Mouse (Mus musculus): Measurements from ENCODE around the gene Tcf7l1. TPM values are rescaled to one million over a fixed set of nuclear protein-coding genes. Genes with fewer than 3 reads are reported as not detected.
A peak's percentile ranks its signal among the peaks of the same experiment; 100 is the strongest.

The Tcf7l1 gene
- polyA plus RNA-seq, 1 experiment from 2014 or later = 42.3 TPM

DNA sequence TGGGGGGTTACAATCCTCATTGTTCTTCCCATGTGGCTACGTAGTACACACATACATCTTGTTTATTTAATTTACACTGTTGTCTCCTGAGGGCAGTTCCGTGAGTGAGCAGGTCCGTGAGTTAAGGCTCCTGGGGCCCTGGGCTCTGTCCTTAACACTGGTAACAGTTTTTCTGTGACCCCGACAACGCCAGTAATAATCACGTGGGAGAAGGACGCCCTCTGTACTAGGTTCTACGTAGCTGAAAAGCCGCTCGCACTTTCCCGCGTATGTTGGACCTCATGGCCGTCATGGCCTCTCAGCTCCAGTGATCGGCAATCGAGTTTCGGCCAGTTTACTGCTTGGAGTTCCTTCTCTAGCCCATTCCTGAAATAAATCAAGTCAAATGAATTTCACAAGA is 6.4 kb upstream of the Tcf7l1 start:
- H3K36me3 ChIP-seq (ENCODE audit: control insufficient read depth, insufficient read depth, low read length) = no peaks in the 10 kb centered on the region
- H3K27ac ChIP-seq (replicated peaks; ENCODE audit: low read depth, low read length) = no peak overlapping the region
- no peaks in the 10 kb centered on the region for H3K4me1 ChIP-seq (ENCODE audit: control insufficient read depth, insufficient read depth, low read length)
- DNase-seq (ENCODE audit: low spot score) (no peak), ATAC-seq (ENCODE audit: low read depth) (peak; percentile 24; the same call in 1 of the 2 replicates)
- no peaks in the 10 kb centered on the region for H3K9me3 ChIP-seq (ENCODE audit: control insufficient read depth, low read length)
- H3K27me3 ChIP-seq (replicated peaks; ENCODE audit: control insufficient read depth, insufficient read depth, low read length) = no peaks in the 10 kb centered on the region
- no peak overlapping the region for H3K4me2 ChIP-seq (ENCODE audit: low read depth, low read length)
- H3K9ac ChIP-seq (ENCODE audit: low read depth, low read length) = no peak overlapping the region
- no peak overlapping the region for H3K4me3 ChIP-seq (ENCODE audit: low read depth, low read length)
- 51% methylated on average over 16 of the region's 16 CpGs for WGBS

DNA sequence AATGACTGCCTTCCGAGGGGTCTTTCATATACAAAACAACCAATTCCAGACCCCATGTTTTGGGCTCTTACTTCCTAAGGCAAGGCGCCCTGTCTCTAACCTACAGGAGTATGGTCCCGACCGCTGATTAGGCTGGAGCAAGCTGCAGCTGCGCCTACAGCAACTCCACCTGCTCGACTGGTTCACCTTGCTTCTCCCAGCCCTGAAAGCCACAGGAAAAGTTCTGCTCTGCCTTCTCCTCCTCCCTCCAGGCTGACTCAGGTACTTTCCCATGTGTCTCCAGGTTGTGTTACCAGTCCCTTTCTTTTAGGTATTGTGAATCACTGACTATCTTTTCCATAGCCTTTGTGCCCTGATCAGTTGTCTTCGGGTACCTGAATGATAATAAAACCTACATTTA is 5.8 kb upstream of the Tcf7l1 start:
- ATAC-seq (ENCODE audit: low read depth) (peak; percentile 81; the same call in 1 of the 2 replicates), DNase-seq (ENCODE audit: low spot score) (peak; percentile 71)
- no peak overlapping the region for H3K27ac ChIP-seq (replicated peaks; ENCODE audit: low read depth, low read length)
- 48% methylated on average over 7 of the region's 7 CpGs for WGBS
- no peak overlapping the region for H3K4me2 ChIP-seq (ENCODE audit: low read depth, low read length)
- H3K4me3 ChIP-seq (ENCODE audit: low read depth, low read length) = no peak overlapping the region
- H3K9ac ChIP-seq (ENCODE audit: low read depth, low read length) = no peak overlapping the region
- no peaks in the 10 kb centered on the region for H3K9me3 ChIP-seq (ENCODE audit: control insufficient read depth, low read length)
- H3K4me1 ChIP-seq (ENCODE audit: control insufficient read depth, insufficient read depth, low read length) = peaks cover under 1% of the 10 kb centered on the region
- no peaks in the 10 kb centered on the region for H3K36me3 ChIP-seq (ENCODE audit: control insufficient read depth, insufficient read depth, low read length)
- H3K27me3 ChIP-seq (replicated peaks; ENCODE audit: control insufficient read depth, insufficient read depth, low read length) = no peaks in the 10 kb centered on the region

GRCm38 (mm10) chr6:72792641-72793040 is 3.6 kb upstream of the Tcf7l1 start:
- H3K9ac ChIP-seq (ENCODE audit: low read depth, low read length) = no peak overlapping the region
- H3K4me1 ChIP-seq (ENCODE audit: control insufficient read depth, insufficient read depth, low read length) = peaks cover 4% of the 10 kb centered on the region
- ATAC-seq (ENCODE audit: low read depth) (no peak), DNase-seq (ENCODE audit: low spot score) (no peak)
- no peak overlapping the region for H3K4me2 ChIP-seq (ENCODE audit: low read depth, low read length)
- no peaks in the 10 kb centered on the region for H3K36me3 ChIP-seq (ENCODE audit: control insufficient read depth, insufficient read depth, low read length)
- no peak overlapping the region for H3K4me3 ChIP-seq (ENCODE audit: low read depth, low read length)
- H3K9me3 ChIP-seq (ENCODE audit: control insufficient read depth, low read length) = no peaks in the 10 kb centered on the region
- H3K27me3 ChIP-seq (replicated peaks; ENCODE audit: control insufficient read depth, insufficient read depth, low read length) = no peaks in the 10 kb centered on the region
- 86% methylated on average over 8 of the region's 8 CpGs for WGBS
- H3K27ac ChIP-seq (replicated peaks; ENCODE audit: low read depth, low read length) = no peak overlapping the region

DNA sequence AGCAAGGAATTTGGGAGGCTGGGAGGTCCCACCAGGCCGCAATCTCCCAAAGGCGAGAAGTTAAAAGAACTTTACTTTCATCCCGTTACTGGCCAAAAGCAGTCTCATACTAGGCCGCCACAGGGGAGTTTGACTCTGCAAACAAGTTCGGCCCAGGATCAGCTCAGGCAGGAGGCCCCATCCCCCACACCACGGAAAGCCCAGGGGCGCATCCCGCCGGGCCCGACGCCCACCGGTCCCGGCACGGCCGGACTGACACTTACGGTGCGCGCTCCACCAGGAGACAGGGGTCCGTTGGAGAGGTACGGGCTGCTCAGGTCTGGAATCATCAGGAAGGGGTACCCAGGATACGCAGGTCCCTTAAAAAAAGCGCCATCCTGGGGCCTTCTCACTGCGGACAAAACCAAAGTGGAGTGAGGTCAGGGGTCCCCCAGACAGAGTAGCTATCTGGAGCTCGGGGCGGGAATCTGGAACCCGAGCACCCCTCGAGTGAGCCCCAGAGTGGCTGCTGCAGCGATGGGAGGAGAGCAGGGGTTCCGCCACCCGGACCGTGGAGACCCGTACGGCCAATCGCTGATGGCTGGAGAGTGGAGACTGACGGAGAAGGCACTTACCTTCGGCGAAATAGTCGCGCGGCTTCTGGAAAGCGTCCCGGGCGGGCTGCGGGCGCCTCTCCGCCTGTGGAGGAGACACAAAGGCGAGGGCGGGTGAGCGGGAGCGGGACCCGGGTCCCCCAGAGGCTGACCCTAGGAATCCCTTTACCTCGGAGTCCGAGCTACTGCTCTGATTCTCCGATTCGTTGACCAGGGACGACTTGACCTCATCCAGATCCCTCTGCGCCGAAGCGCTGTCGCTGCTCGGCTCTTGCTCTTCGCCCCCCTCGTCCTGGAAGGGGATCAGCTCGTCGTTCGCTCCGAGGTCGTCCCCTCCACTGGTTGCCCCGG is 834 bp downstream of the Tcf7l1 start:
- H3K4me1 ChIP-seq (ENCODE audit: control insufficient read depth, insufficient read depth, low read length) = peaks cover 15% of the 10 kb centered on the region
- no peaks in the 10 kb centered on the region for H3K27me3 ChIP-seq (replicated peaks; ENCODE audit: control insufficient read depth, insufficient read depth, low read length)
- peak overlapping the region; percentile 94 for H3K4me3 ChIP-seq (ENCODE audit: low read depth, low read length)
- H3K9me3 ChIP-seq (ENCODE audit: control insufficient read depth, low read length) = no peaks in the 10 kb centered on the region
- peak overlapping the region; percentile 95 for H3K27ac ChIP-seq (replicated peaks; ENCODE audit: low read depth, low read length)
- H3K4me2 ChIP-seq (ENCODE audit: low read depth, low read length) = peak overlapping the region; percentile 65
- WGBS = 2% methylated on average over 41 of the region's 69 CpGs
- ATAC-seq (ENCODE audit: low read depth) (peak; percentile 19), DNase-seq (ENCODE audit: low spot score) (peak; percentile 56)
- H3K36me3 ChIP-seq (ENCODE audit: control insufficient read depth, insufficient read depth, low read length) = peaks cover 28% of the 10 kb centered on the region
- peak overlapping the region; percentile 95 for H3K9ac ChIP-seq (ENCODE audit: low read depth, low read length)

- DNase-seq (ENCODE audit: low spot score) = peak; percentile 46
Observed at GRCm38 (mm10) chr6:72787322-72787947, 1.6 kb downstream of the Tcf7l1 start.

DNA sequence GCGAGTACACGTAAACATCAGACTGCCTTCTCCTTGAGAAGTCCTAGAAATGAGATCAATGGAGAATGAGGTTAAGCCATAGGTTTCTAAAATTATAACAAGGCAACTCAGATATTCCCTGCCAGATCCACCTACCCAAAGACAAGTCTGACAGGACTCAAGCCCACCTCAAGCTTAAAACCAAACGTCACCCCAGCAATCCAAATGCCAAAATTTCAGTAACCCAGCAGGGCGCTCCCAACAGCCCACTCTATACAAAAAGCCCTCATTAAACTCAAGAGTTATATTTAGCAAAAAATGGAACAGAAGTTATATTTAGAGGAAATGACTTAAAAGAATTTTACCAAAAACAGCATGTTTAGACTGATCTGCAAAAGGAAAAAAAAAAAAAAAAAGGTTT is 5.3 kb downstream of the Tcf7l1 start:
- DNase-seq (ENCODE audit: low spot score) (no peak), ATAC-seq (ENCODE audit: low read depth) (no peak)
- peaks cover 11% of the 10 kb centered on the region for H3K4me1 ChIP-seq (ENCODE audit: control insufficient read depth, insufficient read depth, low read length)
- H3K27me3 ChIP-seq (replicated peaks; ENCODE audit: control insufficient read depth, insufficient read depth, low read length) = no peaks in the 10 kb centered on the region
- WGBS = 85% methylated on average over 4 of the region's 4 CpGs
- peaks cover 7% of the 10 kb centered on the region; the same call in 1 of the 2 replicates for H3K9me3 ChIP-seq (ENCODE audit: control insufficient read depth, low read length)
- H3K4me3 ChIP-seq (ENCODE audit: low read depth, low read length) = no peak overlapping the region
- no peak overlapping the region for H3K27ac ChIP-seq (replicated peaks; ENCODE audit: low read depth, low read length)
- no peak overlapping the region for H3K4me2 ChIP-seq (ENCODE audit: low read depth, low read length)
- H3K9ac ChIP-seq (ENCODE audit: low read depth, low read length) = no peak overlapping the region
- peaks cover 65% of the 10 kb centered on the region for H3K36me3 ChIP-seq (ENCODE audit: control insufficient read depth, insufficient read depth, low read length)

More at GRCm38 (mm10) chr6:72787322-72787947, 1.6 kb downstream of the Tcf7l1 start:
- H3K27ac ChIP-seq (replicated peaks; ENCODE audit: low read depth, low read length) = peak overlapping the region; percentile 95
- 3% methylated on average over 19 of the region's 19 CpGs for WGBS
- H3K9me3 ChIP-seq (ENCODE audit: control insufficient read depth, low read length) = no peaks in the 10 kb centered on the region
- peak overlapping the region; percentile 94 for H3K4me3 ChIP-seq (ENCODE audit: low read depth, low read length)
- no peaks in the 10 kb centered on the region for H3K27me3 ChIP-seq (replicated peaks; ENCODE audit: control insufficient read depth, insufficient read depth, low read length)
- H3K36me3 ChIP-seq (ENCODE audit: control insufficient read depth, insufficient read depth, low read length) = peaks cover 31% of the 10 kb centered on the region
- H3K4me2 ChIP-seq (ENCODE audit: low read depth, low read length) = peak overlapping the region; percentile 65
- peak overlapping the region; percentile 95 for H3K9ac ChIP-seq (ENCODE audit: low read depth, low read length)
- ATAC-seq (ENCODE audit: low read depth) = no peak
- H3K4me1 ChIP-seq (ENCODE audit: control insufficient read depth, insufficient read depth, low read length) = peaks cover 15% of the 10 kb centered on the region

DNA sequence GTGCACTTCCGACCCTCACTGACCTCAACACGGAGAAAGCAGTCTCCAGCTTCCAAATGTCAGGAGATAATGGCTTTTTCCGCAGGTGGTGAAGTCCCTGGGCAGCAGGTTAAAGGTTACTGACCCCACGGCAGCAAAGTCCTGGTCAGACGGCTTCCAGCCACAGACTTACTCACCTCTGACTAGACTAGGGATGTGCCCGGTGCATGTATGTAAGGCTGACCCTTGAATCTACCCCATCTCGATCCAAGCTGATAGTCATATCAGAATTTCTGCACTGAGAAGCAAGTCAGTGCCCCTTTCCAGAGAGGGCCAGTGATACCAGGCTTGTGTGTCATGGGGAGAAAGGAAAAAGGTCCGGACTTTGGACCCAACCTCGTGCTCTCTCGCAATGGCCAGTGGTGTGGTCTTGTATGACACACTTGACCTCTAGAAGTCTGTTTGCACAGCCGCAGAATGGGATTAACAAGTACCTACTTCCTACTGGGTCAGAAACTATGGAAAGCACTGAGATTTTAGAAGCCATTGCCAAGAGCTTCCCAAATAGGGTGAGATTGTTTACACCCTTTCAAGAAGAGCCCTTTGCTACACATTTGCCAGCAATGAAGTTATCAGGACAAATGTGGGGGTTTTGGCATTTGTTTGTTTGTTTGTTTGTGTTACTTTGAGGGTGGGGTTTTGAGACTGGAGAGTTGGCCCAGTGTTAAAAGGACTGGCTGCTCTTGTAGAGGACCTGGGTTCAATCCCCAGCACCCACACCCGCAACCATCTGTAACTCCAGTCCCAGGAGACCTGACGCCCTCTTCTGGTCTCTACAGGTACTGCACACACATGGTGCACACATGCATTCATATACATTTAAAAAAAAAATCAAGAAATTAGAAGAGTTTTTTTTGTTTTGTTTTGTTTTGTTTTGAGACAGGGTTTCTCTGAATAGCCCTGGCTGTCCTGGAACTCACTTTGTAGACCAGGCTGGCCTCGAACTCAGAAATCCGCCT is 10.0 kb downstream of the Tcf7l1 start:
- DNase-seq (ENCODE audit: low spot score) (no peak), ATAC-seq (ENCODE audit: low read depth) (no peak)
- peaks cover 7% of the 10 kb centered on the region; the same call in 1 of the 2 replicates for H3K9me3 ChIP-seq (ENCODE audit: control insufficient read depth, low read length)
- H3K4me2 ChIP-seq (ENCODE audit: low read depth, low read length) = no peak overlapping the region
- H3K27ac ChIP-seq (replicated peaks; ENCODE audit: low read depth, low read length) = no peak overlapping the region
- H3K36me3 ChIP-seq (ENCODE audit: control insufficient read depth, insufficient read depth, low read length) = peaks cover 61% of the 10 kb centered on the region
- no peaks in the 10 kb centered on the region for H3K27me3 ChIP-seq (replicated peaks; ENCODE audit: control insufficient read depth, insufficient read depth, low read length)
- H3K4me1 ChIP-seq (ENCODE audit: control insufficient read depth, insufficient read depth, low read length) = peaks cover 8% of the 10 kb centered on the region; the same call in 1 of the 2 replicates
- no peak overlapping the region for H3K9ac ChIP-seq (ENCODE audit: low read depth, low read length)
- H3K4me3 ChIP-seq (ENCODE audit: low read depth, low read length) = no peak overlapping the region
- 82% methylated on average over 15 of the region's 15 CpGs for WGBS

DNA sequence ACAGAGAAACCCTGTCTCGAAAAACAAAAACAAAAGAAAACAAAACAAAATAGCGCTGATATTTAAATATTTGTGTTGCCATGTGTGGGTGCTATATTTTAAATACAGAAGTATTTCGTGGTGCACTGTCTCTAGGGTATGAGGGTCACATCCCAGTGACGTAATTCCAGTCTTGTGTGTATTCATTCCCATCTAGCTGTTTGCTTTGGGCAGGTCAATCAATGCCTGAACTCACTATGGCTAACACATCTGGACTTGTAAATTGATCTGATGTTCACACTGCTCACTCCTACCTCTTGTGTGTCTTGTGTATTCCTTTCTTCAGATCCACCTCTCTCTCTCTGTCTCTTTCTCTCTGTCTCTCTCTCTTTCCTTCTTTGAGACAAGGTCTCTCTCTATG is 11.8 kb downstream of the Tcf7l1 start:
- Histone ChIP-seq H3K9ac (ENCODE audit: low read depth, low read length) (no peak overlapping the region), H3K4me2 (ENCODE audit: low read depth, low read length) (no peak overlapping the region), H3K36me3 (ENCODE audit: control insufficient read depth, insufficient read depth, low read length) (peaks cover 59% of the 10 kb centered on the region), H3K4me3 (ENCODE audit: low read depth, low read length) (no peak overlapping the region), H3K4me1 (ENCODE audit: control insufficient read depth, insufficient read depth, low read length) (peaks cover 8% of the 10 kb centered on the region; the same call in 1 of the 2 replicates), H3K9me3 (ENCODE audit: control insufficient read depth, low read length) (peaks cover 7% of the 10 kb centered on the region; the same call in 1 of the 2 replicates), H3K27me3 (replicated peaks; ENCODE audit: control insufficient read depth, insufficient read depth, low read length) (no peaks in the 10 kb centered on the region), H3K27ac (replicated peaks; ENCODE audit: low read depth, low read length) (no peak overlapping the region)
- ATAC-seq (ENCODE audit: low read depth) (no peak), DNase-seq (ENCODE audit: low spot score) (no peak)
- 88% methylated on average over 4 of the region's 4 CpGs for WGBS
